Mouse (Mus musculus) MEL (cell line): ENCODE data around the gene Gramd2. TPM values are rescaled to one million over a fixed set of nuclear protein-coding genes. Genes with fewer than 3 reads are reported as not detected.
"Not testable (repeated sequence)": the region's sequence is repeated elsewhere in the genome, so short reads cannot be mapped to it uniquely, and the experiment has no call there.

Source experiments
- DNase-seq: peaks from one replicate; pipeline ENCODE4 v3.0.0; 2011; ENCODE audit warnings: low read depth, low spot score
- H3K27ac ChIP-seq: 2 replicates; pipeline ENCODE4 v1.5.1; 2012; ENCODE audit warnings: low read depth, mild to moderate bottlenecking, control low read depth, low read length, moderate library complexity; ENCODE audit not compliant: control insufficient read depth
- H3K27me3 ChIP-seq, 2 experiments: fragments of 150-350 bp in 1 of 2; sonication (generic) in 1 of 2; 2 replicates each; pipeline ENCODE4 v1.6.1; 2012; ENCODE audit warnings: low read length in 2 of 2, mild to moderate bottlenecking in 2 of 2, improper control_type of control experiment in 1 of 2, moderate library complexity in 1 of 2; ENCODE audit not compliant: insufficient read depth in 2 of 2, control insufficient read depth in 1 of 2
- H3K36me3 ChIP-seq, 2 experiments: 2 replicates each; pipeline ENCODE4 v1.6.1; 2012 to 2014; ENCODE audit warnings: low read length in 2 of 2, improper control_type of control experiment in 1 of 2, inconsistent platforms in 1 of 2, mild to moderate bottlenecking in 1 of 2; ENCODE audit not compliant: insufficient read depth in 2 of 2, control insufficient read depth in 1 of 2
- H3K4me1 ChIP-seq, 2 experiments: fragments of 150-350 bp in 1 of 2; sonication (generic) in 1 of 2; 2 replicates each; pipeline ENCODE4 v1.6.1; 2012; ENCODE audit warnings: low read length in 2 of 2, improper control_type of control experiment in 1 of 2, mild to moderate bottlenecking in 1 of 2; ENCODE audit not compliant: insufficient read depth in 2 of 2, control insufficient read depth in 1 of 2
- H3K4me3 ChIP-seq, 2 experiments: fragments of 150-350 bp in 1 of 2; sonication (generic) in 1 of 2; 2 replicates each; pipeline ENCODE4 v1.5.1; 2012; ENCODE audit warnings: low read depth in 2 of 2, low read length in 2 of 2, mild to moderate bottlenecking in 2 of 2, moderate library complexity in 2 of 2, control low read depth in 1 of 2, improper control_type of control experiment in 1 of 2; ENCODE audit not compliant: control insufficient read depth in 1 of 2, insufficient read depth in 1 of 2
- H3K79me2 ChIP-seq: 2 replicates; pipeline ENCODE4 v1.6.1; 2012; ENCODE audit warnings: mild to moderate bottlenecking, low read length, moderate library complexity; ENCODE audit not compliant: control insufficient read depth, poor library complexity, insufficient read depth
- H3K9ac ChIP-seq: 2 replicates; pipeline ENCODE4 v1.6.1; 2012; ENCODE audit warnings: low read depth, mild to moderate bottlenecking, control low read depth, low read length, moderate library complexity; ENCODE audit not compliant: control insufficient read depth, poor library complexity, severe bottlenecking
- H3K9me3 ChIP-seq: fragments of 150-350 bp; sonication (generic); replicated peaks from 2 replicates; pipeline ENCODE4 v1.6.1; 2012; ENCODE audit warnings: mild to moderate bottlenecking, low read length, improper control_type of control experiment, moderate library complexity; ENCODE audit not compliant: insufficient read depth
- CHD1 ChIP-seq: IDR thresholded peaks from 2 replicates; pipeline ENCODE4 v1.6.1; 2012; ENCODE audit warnings: low read depth, mild to moderate bottlenecking, inconsistent platforms, low read length, improper control_type of control experiment
- CHD2 ChIP-seq: IDR thresholded peaks from 2 replicates; pipeline ENCODE4 v1.6.1; 2011; ENCODE audit warnings: low read length, improper control_type of control experiment
- CTCF ChIP-seq, 3 experiments: IDR thresholded peaks in 2 of 3; conservative IDR thresholded peaks in 1 of 3; 2 replicates each; pipeline ENCODE4 v1.5.1; 2011 to 2012; ENCODE audit warnings: low read length in 3 of 3, low read depth in 2 of 3, mild to moderate bottlenecking in 2 of 3, improper control_type of control experiment in 1 of 3, inconsistent platforms in 1 of 3, mixed read lengths in 1 of 3, moderate library complexity in 1 of 3; ENCODE audit not compliant: control insufficient read depth in 1 of 3, insufficient read depth in 1 of 3, poor library complexity in 1 of 3, severe bottlenecking in 1 of 3
- EP300 ChIP-seq, 2 experiments: IDR thresholded peaks; 2 replicates each; pipeline ENCODE4 v1.6.1; 2011; ENCODE audit warnings: improper control_type of control experiment in 2 of 2, low read length in 2 of 2, low read depth in 1 of 2, mild to moderate bottlenecking in 1 of 2
- ETS1 ChIP-seq: IDR thresholded peaks from 2 replicates; pipeline ENCODE4 v1.6.1; 2012; ENCODE audit warnings: low read depth, mild to moderate bottlenecking, inconsistent platforms, low read length, improper control_type of control experiment, moderate library complexity
- GABPA ChIP-seq: IDR thresholded peaks from 2 replicates; pipeline ENCODE4 v1.6.1; 2012; ENCODE audit warnings: low read depth, mild to moderate bottlenecking, inconsistent platforms, low read length, improper control_type of control experiment, moderate library complexity
- GATA1 ChIP-seq: IDR thresholded peaks from 2 replicates; pipeline ENCODE4 v1.6.1; 2011; ENCODE audit warnings: low read depth, low read length, improper control_type of control experiment
- HCFC1 ChIP-seq: IDR thresholded peaks from 2 replicates; pipeline ENCODE4 v1.6.1; 2012; ENCODE audit warnings: low read depth, mild to moderate bottlenecking, inconsistent platforms, low read length, improper control_type of control experiment, moderate library complexity
- JUND ChIP-seq: IDR thresholded peaks from 2 replicates; pipeline ENCODE4 v1.6.1; 2011; ENCODE audit warnings: low read depth, mild to moderate bottlenecking, improper control_type of control experiment, low read length
- MAX ChIP-seq: IDR thresholded peaks from 2 replicates; pipeline ENCODE4 v1.6.1; 2011; ENCODE audit warnings: low read length, improper control_type of control experiment
- MXI1 ChIP-seq: IDR thresholded peaks from 2 replicates; pipeline ENCODE4 v1.6.1; 2011; ENCODE audit warnings: mild to moderate bottlenecking, low read depth, low read length, improper control_type of control experiment
- POLR2A ChIP-seq, 2 experiments: IDR thresholded peaks; 2 replicates each; pipeline ENCODE4 v1.6.1; 2011 to 2012; ENCODE audit warnings: low read length in 2 of 2, mild to moderate bottlenecking in 2 of 2, control low read depth in 1 of 2, improper control_type of control experiment in 1 of 2, low read depth in 1 of 2, moderate library complexity in 1 of 2; ENCODE audit not compliant: control insufficient read depth in 1 of 2, insufficient read depth in 1 of 2, poor library complexity in 1 of 2
- POLR2AphosphoS2 ChIP-seq: IDR thresholded peaks from 2 replicates; pipeline ENCODE4 v1.6.1; 2011; ENCODE audit warnings: low read length, improper control_type of control experiment
- RAD21 ChIP-seq: IDR thresholded peaks from 2 replicates; pipeline ENCODE4 v1.6.1; 2011; ENCODE audit warnings: mild to moderate bottlenecking, low read depth, low read length, improper control_type of control experiment
- RCOR1 ChIP-seq: IDR thresholded peaks from 2 replicates; pipeline ENCODE4 v1.6.1; 2012; ENCODE audit warnings: low read depth, mild to moderate bottlenecking, inconsistent platforms, low read length, improper control_type of control experiment
- SMC3 ChIP-seq: IDR thresholded peaks from 2 replicates; pipeline ENCODE4 v1.6.1; 2011; ENCODE audit warnings: low read depth, low read length, improper control_type of control experiment
- TAL1 ChIP-seq: IDR thresholded peaks from 2 replicates; pipeline ENCODE4 v1.6.1; 2012; ENCODE audit warnings: mild to moderate bottlenecking, inconsistent platforms, low read length, moderate library complexity, mixed read lengths
- TCF12 ChIP-seq: IDR thresholded peaks from 2 replicates; pipeline ENCODE4 v1.6.1; 2014; ENCODE audit warnings: low read depth, mild to moderate bottlenecking, inconsistent platforms, low read length, improper control_type of control experiment, moderate library complexity
- USF1 ChIP-seq: IDR thresholded peaks from 2 replicates; pipeline ENCODE4 v1.6.1; 2014; ENCODE audit warnings: low read depth, mild to moderate bottlenecking, inconsistent platforms, low read length, improper control_type of control experiment, moderate library complexity
- ZC3H11A ChIP-seq: IDR thresholded peaks from 2 replicates; pipeline ENCODE4 v1.6.1; 2012; ENCODE audit warnings: low read depth, mild to moderate bottlenecking, inconsistent platforms, low read length, improper control_type of control experiment
- polyA plus RNA-seq, 2 experiments: library from polyadenylated mRNA; stranded (reverse) in 1 of 2; unstranded in 1 of 2; fragments of >175 nt in 1 of 2; fragments of >200 nt in 1 of 2; gene quantifications; 2 replicates each; pipeline versions ENCODE4 v1.2.1 to v1.2.4; 2012; ENCODE audit warnings: low replicate concordance in 2 of 2, low read depth in 1 of 2; ENCODE audit not compliant: insufficient read length in 2 of 2, insufficient read depth in 1 of 2, missing spikeins in 1 of 2
- total RNA-seq: library from RNA; depleted of rRNA; stranded (reverse); fragments of 300-350 nt; gene quantifications from 2 replicates; pipeline ENCODE4 v1.2.3, GENCODE M21; 2012

The Gramd2 gene
- total and polyA plus RNA-seq, 3 experiments = 0.04 TPM; not detected in 2

DNA sequence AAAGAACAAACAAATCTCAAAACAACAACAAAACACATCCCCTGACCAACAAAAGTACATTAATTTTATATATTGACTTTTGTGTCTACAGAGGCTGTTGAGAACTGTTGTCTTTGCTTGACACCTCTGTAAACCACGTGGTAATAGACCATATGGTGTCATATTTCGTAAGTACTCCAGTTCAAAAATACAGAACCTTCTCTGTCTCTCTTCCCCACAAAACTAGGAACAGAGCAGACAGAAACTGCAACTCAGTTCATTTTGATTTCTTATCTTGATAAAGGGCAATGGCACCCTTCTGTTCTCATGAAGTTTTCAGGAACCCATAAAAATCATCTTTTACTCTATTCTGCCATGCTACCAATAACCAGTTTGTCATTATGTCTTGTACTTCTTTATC is 75.3 kb downstream of the Gramd2 start (continued):
- TF ChIP-seq GABPA (no peak), POLR2AphosphoS2 (no peak), MAX (peak; percentile 97), JUND (no peak), EP300 (IDR thresholded peaks at IDR 0.05; ENCODE audit: low read depth in 1 of 2, low read length in 2 of 2) (0 out of 4 replicates have a peak, but pooled peaks of 1 of the 2 experiments have one; percentile 43), ZC3H11A (no peak), TAL1 (no peak), USF1 (peak; percentile 84), ETS1 (peak; percentile 59; the same call in 1 of the 2 replicates), HCFC1 (no peak), POLR2A (IDR thresholded peaks at IDR 0.05; ENCODE audit: control insufficient read depth in 1 of 2, insufficient read depth in 1 of 2, low read depth in 1 of 2, low read length in 2 of 2, poor library complexity in 1 of 2) (no peak), CHD1 (no peak), CHD2 (no peak), RCOR1 (peak; percentile 19; the same call in 1 of the 2 replicates), MXI1 (peak; percentile 90), GATA1 (peak; percentile 67; the same call in 1 of the 2 replicates)

DNA sequence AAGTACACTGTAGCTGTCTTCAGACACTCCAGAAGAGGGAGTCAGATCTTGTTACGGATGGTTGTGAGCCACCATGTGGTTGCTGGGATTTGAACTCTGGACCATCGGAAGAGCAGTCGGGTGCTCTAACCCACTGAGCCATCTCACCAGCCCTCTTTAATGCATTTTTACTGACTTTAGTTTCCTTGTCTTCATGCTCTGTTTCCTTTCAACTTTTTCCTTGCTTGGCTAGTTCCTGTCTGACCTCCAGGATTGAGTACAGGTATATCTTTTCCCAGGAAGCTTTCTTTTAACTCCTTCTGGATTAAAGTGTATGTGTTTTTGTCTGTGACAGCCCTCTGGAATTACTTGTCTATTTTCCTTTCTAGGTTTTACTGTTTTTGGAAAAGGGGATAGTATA is 77.1 kb downstream of the Gramd2 start:
- not testable (repeated sequence) for DNase-seq, H3K79me2 ChIP-seq, H3K27ac ChIP-seq, H3K4me3 ChIP-seq, H3K9ac ChIP-seq, H3K27me3 ChIP-seq, H3K9me3 ChIP-seq
- peaks cover 0 to 13% of the 10 kb centered on the region in 2 experiments; a peak in 2 of 4 replicates for H3K36me3 ChIP-seq
- H3K4me1 ChIP-seq = peaks cover 2 to 11% of the 10 kb centered on the region in 2 experiments; a peak in 3 of 4 replicates

DNA sequence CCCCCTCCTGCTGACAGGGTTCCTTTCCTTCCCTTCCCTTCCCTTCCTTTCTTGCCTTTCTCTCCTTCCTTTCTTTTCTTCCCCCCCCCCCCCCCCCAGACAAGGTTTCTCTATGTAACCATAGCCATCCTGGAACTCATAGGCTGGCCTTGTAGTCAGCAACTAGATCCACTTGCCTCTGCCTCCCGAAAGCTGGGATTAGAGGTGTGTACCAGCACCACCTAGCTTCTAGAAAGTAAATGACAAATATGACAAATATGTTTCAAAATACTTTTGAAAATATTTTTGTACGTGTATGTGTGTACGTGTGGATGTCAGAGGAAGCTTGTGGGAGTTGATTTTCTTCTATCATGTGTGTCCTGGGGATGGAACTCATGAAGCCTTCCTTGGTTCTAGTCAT is 80.6 kb downstream of the Gramd2 start:
- Histone ChIP-seq H3K4me3 (no peak overlapping the region), H3K36me3 (peaks cover 0 to 6% of the 10 kb centered on the region in 2 experiments; a peak in 2 of 4 replicates), H3K27ac (no peak overlapping the region), H3K9me3 (no peaks in the 10 kb centered on the region), H3K4me1 (peaks cover 2% of the 10 kb centered on the region in 2 experiments; a peak in 3 of 4 replicates)
- DNase-seq = peak; percentile 50
- TF ChIP-seq GATA1 = no peak
- no peak for TF ChIP-seq HCFC1
- TF ChIP-seq CTCF (IDR thresholded peaks at IDR 0.05 in 2 of 3, conservative IDR thresholded peaks at IDR 0.05 in 1 of 3; ENCODE audit: control insufficient read depth in 1 of 3, insufficient read depth in 1 of 3, low read depth in 2 of 3, low read length in 3 of 3, poor library complexity in 1 of 3, severe bottlenecking in 1 of 3) = peak; percentile 14 to 61 (median 32); a peak in 3 of 6 replicates
- TF ChIP-seq ZC3H11A = peak; percentile 10; the same call in 1 of the 2 replicates
- peak; percentile 46 for TF ChIP-seq RAD21
- TF ChIP-seq SMC3 = peak; percentile 55
- no peak for TF ChIP-seq TCF12
- TF ChIP-seq USF1 = no peak
- TF ChIP-seq, all 39 proteins: peak for 4
- no peaks in the 10 kb centered on the region for H3K27me3 ChIP-seq
- H3K9ac ChIP-seq = no peak overlapping the region
- no peaks in the 10 kb centered on the region for H3K79me2 ChIP-seq
